Mouse (Mus musculus): ENCODE data around the gene Zbtb8os. TPM values are rescaled to one million over a fixed set of nuclear protein-coding genes. Genes with fewer than 3 reads are reported as not detected.
A peak's percentile ranks its signal among the peaks of the same experiment; 100 is the strongest.

The Zbtb8os gene
- total RNA-seq, 2 experiments from 2014 or later: 28.5 to 31.9 TPM

GRCm38 (mm10) chr4:129375821-129376220 is 40.3 kb downstream of the Zbtb8os start:
- no peak for DNase-seq (ENCODE audit: low spot score in 2 of 2)

DNA sequence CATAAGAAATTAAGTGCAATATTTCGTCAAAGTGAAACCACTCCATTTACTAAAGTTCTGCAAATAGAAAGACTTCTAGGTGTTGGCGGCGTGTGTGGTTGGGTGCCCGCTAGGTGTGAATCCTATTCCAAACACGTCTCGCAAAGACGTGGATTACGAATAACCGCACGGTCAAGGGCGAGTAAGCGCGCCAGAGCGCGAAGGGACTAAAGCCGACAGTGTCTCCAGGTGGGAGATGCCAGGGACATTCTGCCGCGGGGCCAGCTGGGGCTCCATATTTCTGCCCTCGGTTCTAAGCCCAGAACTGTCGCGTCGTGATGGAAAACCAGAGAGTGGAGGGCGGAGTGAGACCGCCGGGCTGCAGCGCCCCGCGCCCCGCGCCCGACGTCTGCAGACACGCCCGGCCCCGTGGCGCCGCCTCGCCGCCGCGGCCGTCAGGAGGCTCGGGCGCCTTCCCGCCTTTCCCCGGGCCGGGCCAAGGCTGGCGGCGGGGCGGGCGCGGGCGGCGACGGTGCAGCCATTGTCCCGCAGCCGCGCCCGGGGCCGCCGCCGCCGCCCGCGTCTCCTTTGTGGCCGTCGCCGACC is 41.6 kb downstream of the Zbtb8os start:
- DNase-seq (ENCODE audit: low spot score in 2 of 2): peak; percentile 15 to 37

GRCm38 (mm10) chr4:129377601-129378390 is 42.3 kb downstream of the Zbtb8os start, which contains the start of gene Zbtb8a:
Gene Zbtb8a (minus strand): TSS chr4:129378116.
- peak; percentile 23 to 31 for DNase-seq (ENCODE audit: low spot score in 2 of 2)

DNA sequence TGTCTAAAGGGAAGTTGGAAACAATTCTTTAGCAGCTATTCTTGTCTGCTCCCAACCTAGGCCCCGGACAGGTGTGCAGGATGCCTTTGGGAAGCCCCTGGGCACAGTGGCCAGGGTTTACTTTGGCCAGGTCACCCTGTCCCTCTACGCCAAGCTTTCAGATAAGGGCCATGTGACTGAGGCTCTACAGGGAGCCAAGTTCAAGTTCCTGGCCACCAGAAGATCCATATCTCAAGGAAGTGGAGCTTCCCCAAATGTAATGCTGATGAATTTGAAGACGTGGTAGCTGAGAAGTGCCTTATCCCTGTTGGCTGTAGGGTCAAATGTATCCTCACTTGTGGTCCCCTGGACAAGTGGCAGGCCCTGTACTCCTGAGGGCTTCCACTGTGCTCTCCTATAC is 44.3 kb downstream of the Zbtb8os start:
- DNase-seq (ENCODE audit: low spot score in 2 of 2): no peak

GRCm38 (mm10) chr4:129381148-129381547 is 45.7 kb downstream of the Zbtb8os start:
- DNase-seq (ENCODE audit: low spot score in 2 of 2): no peak

GRCm38 (mm10) chr4:129382029-129382428 is 46.5 kb downstream of the Zbtb8os start:
- no peak for DNase-seq (ENCODE audit: low spot score in 2 of 2)

- no peak for DNase-seq (ENCODE audit: low spot score in 2 of 2)
These were observed 47.0 kb downstream of the Zbtb8os start for GRCm38 (mm10) chr4:129382488-129382887.

GRCm38 (mm10) chr4:129383586-129383985 is 48.1 kb downstream of the Zbtb8os start:
- DNase-seq (ENCODE audit: low spot score in 2 of 2): no peak

- no peak for DNase-seq (ENCODE audit: low spot score in 2 of 2)
These were observed 48.9 kb downstream of the Zbtb8os start for GRCm38 (mm10) chr4:129384440-129384839.

- no peak for DNase-seq (ENCODE audit: low spot score in 2 of 2)
These were observed 50.2 kb downstream of the Zbtb8os start for GRCm38 (mm10) chr4:129385685-129386084.

- DNase-seq (ENCODE audit: low spot score in 2 of 2): no peak
These were observed 50.9 kb downstream of the Zbtb8os start for GRCm38 (mm10) chr4:129386269-129386946.

- no peak for DNase-seq (ENCODE audit: low spot score in 2 of 2)
These were observed 51.5 kb downstream of the Zbtb8os start for GRCm38 (mm10) chr4:129386989-129387388.

GRCm38 (mm10) chr4:129388404-129388803 is 52.9 kb downstream of the Zbtb8os start:
- DNase-seq (ENCODE audit: low spot score in 2 of 2): no peak

- no peak for DNase-seq (ENCODE audit: low spot score in 2 of 2)
These were observed 54.8 kb downstream of the Zbtb8os start for GRCm38 (mm10) chr4:129390216-129390743.

DNA sequence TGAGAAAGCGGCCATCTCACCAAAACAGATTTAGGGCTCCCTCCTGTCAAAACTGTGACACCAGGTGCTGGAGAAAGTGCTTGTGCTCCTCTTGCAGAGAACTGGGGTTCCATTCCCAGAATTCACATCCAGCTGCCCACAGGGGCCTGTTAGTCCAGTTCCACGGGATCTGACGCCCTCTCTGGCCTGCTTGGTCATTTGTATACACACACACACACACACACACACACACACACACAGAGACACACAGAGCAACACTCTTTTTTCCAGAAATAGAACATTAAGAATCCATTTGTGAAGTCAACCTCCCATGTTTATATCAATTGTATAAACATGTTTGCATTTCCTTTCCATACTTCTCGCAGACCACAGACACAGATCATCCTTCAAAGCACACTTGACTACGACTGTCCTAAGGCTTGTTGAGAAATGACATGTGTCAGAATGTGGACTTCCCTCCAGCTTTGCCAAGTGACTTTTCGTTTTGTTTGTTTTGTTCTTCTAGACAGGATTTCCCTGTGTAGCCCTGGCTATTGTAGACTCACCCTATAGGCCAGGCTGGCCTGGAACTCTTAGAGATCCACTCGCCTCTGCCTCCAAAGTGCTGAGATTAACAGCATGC is 55.6 kb downstream of the Zbtb8os start:
- DNase-seq (ENCODE audit: low spot score in 2 of 2): no peak

DNA sequence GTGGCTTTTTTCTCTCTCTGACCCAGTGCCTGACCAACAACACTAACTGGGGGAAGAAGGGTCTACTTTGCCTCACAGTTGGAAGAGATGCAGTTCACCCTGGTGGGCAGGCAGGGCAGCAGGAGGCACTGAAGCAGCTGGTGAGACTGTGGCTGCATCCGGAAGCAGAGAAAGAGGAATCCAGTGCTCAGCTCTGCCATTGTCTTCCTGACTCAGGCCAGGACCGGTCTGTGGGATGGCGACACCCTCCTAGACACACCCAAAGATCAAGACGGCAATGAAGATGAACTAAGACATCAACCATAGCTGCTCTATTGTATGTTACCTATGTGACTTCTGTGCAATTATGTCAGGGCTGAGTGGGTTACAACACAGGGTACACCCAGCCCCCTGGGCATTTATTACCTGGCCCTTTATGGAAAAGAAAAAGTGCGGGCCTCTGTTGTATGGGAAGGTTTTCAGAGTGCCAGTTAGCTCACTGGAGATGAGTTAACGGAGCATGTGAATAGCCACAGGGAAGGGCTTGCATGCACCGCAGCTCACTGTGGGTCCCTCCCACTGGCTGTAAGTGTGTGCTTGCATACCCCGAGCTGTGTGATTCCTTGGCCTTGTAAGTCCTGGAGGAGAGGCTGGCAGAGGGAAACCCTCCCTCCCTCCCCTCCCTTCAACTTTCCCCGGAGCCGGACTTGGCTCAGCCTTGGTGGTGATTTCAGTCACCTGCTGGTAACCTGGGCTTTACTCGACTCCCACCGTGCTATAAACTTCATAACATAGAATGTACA is 58.8 kb downstream of the Zbtb8os start:
- no peak for DNase-seq (ENCODE audit: low spot score in 2 of 2)

DNA sequence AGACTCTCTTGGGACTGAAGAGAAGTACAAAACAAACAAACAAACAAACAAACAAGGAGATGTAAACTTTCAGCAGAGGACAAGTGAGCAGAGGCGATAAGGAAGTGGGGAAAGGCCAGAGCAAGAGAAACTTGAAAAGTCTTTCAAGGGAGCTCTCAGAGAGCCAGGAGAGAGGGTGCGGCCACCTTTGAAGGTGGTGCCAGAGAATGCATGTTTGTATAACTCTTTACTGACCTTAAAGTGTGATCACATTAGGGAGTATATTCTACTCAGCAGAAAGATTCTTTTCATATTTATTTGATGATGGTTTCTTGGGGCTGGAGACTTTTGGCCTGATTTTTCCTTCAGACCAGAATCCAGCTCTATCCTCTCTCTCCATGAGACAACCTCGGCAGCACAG is 61.5 kb downstream of the Zbtb8os start:
- no peak for DNase-seq (ENCODE audit: low spot score in 2 of 2)

DNA sequence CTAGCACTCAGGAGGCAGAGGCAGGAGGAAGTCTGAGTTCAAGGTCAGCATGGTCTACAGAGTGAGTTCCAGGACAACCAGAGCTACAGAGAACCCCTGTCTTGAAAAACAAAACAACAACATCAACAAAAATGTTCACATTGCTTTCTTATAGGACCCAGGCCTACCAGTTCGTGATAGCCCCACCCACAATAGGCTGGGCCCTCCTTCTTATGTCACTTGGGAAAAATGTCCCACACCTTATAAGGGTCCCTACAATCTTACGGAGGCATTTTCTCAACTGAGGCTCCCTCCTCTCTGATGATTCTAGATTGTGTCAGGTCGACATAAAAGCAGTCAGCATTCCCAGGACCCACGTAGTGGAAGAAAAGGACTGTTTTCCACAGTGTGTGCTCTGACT is 64.3 kb downstream of the Zbtb8os start:
- DNase-seq (ENCODE audit: low spot score in 2 of 2): no peak

Measured in left cerebral cortex, adult 18-20 months (tissue).